Mouse (Mus musculus) CD4-positive, CD25-positive, alpha-beta regulatory T cell, adult 2 months (primary cell): Measurements from ENCODE around the gene Peli1.

ENCODE experiments used
- DNase-seq: peaks from one replicate; pipeline ENCODE4 v3.0.0-alpha.2; 2012; ENCODE audit warnings: low read depth, low spot score

Gene Peli1

DNA sequence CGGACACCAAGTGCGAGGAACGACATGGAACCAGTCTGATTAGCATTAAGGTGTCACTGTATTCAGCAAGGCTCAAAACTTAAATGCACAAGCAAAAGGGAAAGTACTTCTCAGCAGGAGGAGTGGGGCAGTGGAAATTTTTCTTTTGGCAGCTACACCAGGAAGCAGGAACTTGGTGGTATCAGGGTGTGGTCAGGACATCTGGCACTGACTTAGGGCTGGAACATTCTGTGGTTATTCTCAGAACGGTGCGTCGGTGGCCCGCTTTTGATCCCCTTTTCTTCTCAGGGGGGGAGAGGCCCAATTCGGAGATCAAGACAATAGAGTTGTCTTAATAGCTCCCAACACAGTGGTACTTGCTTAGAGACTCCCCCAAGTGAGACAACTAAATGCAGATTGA lies 100.7 kb downstream of the Peli1 start:
- peak; percentile 26 for DNase-seq

DNA sequence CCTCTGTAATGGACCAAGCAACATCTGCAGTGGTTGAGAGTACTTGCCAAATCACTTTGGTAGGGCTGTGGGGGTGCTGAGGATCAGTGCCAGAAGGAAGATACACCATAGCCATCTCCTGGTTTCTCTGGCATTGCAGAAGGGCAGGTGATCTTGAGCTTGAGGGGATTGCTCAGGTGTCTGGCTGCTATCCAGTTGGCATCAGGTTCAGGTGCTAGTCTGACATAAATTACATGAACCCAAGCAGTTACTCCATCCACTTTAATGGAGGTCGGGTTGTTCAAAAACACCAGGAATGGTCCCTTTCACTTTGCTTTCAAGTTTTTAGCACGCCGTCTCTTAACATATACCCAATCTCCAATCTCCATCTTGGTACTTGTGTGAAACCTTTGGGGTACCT lies 103.8 kb downstream of the Peli1 start:
- DNase-seq, result no peak
